Comparison of ENCODE assay signal across 8 mouse cellular contexts in the genomic region with DNA sequence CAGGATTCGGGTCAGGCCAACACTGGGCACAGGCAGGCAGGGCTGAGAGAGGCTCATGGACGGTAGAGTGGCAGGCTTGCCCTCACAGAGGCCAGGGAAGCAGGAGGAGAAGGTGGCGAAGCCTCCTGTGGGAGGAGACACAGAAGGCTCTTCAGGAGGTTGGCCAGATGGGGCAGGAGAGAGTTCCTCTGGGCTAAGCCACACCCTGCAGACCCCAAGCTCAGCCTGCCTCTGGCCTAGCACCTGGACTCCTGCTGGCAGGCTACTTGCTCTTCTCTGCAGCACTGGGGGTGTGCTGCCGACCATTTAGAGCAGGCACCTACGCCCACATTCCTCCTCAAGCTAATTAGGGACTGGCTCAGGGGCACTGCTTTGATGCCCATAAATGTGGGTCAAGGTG. TPM values are rescaled to one million over a fixed set of nuclear protein-coding genes. Genes with fewer than 3 reads are reported as not detected.
A peak's percentile ranks its signal among the peaks of the same experiment; 100 is the strongest.
DNase-seq lines count a peak whose midpoint lies in the region; ATAC-seq and TF ChIP-seq lines count a peak whose summit lies in the region.

No protein-coding gene starts in this region.

- H3K27ac ChIP-seq in kidney, embryonic 15.5 days = no peak overlapping the region
- H3K27ac ChIP-seq in kidney, embryonic 14.5 days (ENCODE audit: low read depth, low read length) = no peak overlapping the region
- no peak overlapping the region for H3K27ac ChIP-seq in bone marrow, adult 2 months (ENCODE audit: control insufficient read depth, insufficient read depth, low read depth, low read length, poor library complexity)
- peak overlapping the region; percentile 24; the same call in 1 of the 2 replicates for H3K27ac ChIP-seq in lung, embryonic 15.5 days

- 0 out of 2 replicates have a peak, but pooled peaks have one; percentile 10 for TF ChIP-seq POLR2A in bone marrow, adult 2 months (IDR thresholded peaks at IDR 0.05; ENCODE audit: borderline replicate concordance, control insufficient read depth, low read depth, low read length)

- no peaks in the 10 kb centered on the region for H3K9me3 ChIP-seq in kidney, embryonic 15.5 days (replicated peaks)
- no peaks in the 10 kb centered on the region for H3K9me3 ChIP-seq in kidney, embryonic 14.5 days (ENCODE audit: control insufficient read depth, low read length)
- H3K9me3 ChIP-seq in lung, embryonic 15.5 days = no peaks in the 10 kb centered on the region

- ATAC-seq in cerebellum, adult (ENCODE audit: insufficient number of reproducible peaks, low FRiP score, low TSS enrichment) = 0 out of 2 replicates have a peak, but pooled peaks have one; percentile 50
- ATAC-seq in kidney, embryonic 15.5 days (replicated peaks; ENCODE audit: low FRiP score) = 0 out of 2 replicates have a peak, but pooled peaks have one; percentile 26
- no peak for ATAC-seq in kidney, embryonic 14.5 days (ENCODE audit: low FRiP score, low TSS enrichment)
- ATAC-seq in lung, embryonic 15.5 days (ENCODE audit: borderline replicate concordance, extremely low read depth, low FRiP score, low TSS enrichment) = peak; percentile 15; the same call in 1 of the 2 replicates
- no peak for ATAC-seq in CD4-positive, CD25-positive, alpha-beta regulatory T cell, adult 4 months

- no peak overlapping the region for H3K9ac ChIP-seq in kidney, embryonic 15.5 days
- no peak overlapping the region for H3K9ac ChIP-seq in kidney, embryonic 14.5 days (ENCODE audit: low read depth, low read length)
- no peak overlapping the region for H3K9ac ChIP-seq in lung, embryonic 15.5 days

- no peak for DNase-seq in cerebellum, adult 11 months
- DNase-seq in ovary, postnatal 36 days (ENCODE audit: low spot score) = no peak

- H3K4me3 ChIP-seq in kidney, embryonic 15.5 days (replicated peaks) = no peak overlapping the region
- no peak overlapping the region for H3K4me3 ChIP-seq in kidney, embryonic 14.5 days (ENCODE audit: low read length)
- H3K4me3 ChIP-seq in bone marrow, adult 2 months (replicated peaks; ENCODE audit: control insufficient read depth, low read depth, low read length) = no peak overlapping the region
- no peak overlapping the region for H3K4me3 ChIP-seq in lung, embryonic 15.5 days

- no peak for TF ChIP-seq CTCF in bone marrow, adult 2 months (IDR thresholded peaks at IDR 0.05; ENCODE audit: control insufficient read depth, insufficient read depth, low read length)

- peaks cover 30% of the 10 kb centered on the region for H3K4me1 ChIP-seq in kidney, embryonic 15.5 days
- 0 out of 2 replicates have a peak, but pooled peaks cover 4% of the 10 kb centered on the region for H3K4me1 ChIP-seq in kidney, embryonic 14.5 days (ENCODE audit: control insufficient read depth, insufficient read depth, low read length)
- H3K4me1 ChIP-seq in bone marrow, adult 2 months (ENCODE audit: control insufficient read depth, insufficient read depth, low read length) = peaks cover 9% of the 10 kb centered on the region; the same call in 1 of the 2 replicates
- peaks cover 32% of the 10 kb centered on the region for H3K4me1 ChIP-seq in lung, embryonic 15.5 days

- H3K27me3 ChIP-seq in kidney, embryonic 15.5 days = peaks cover 73% of the 10 kb centered on the region
- H3K27me3 ChIP-seq in kidney, embryonic 14.5 days (ENCODE audit: control insufficient read depth, insufficient read depth, low read length) = peaks cover 46% of the 10 kb centered on the region
- H3K27me3 ChIP-seq in lung, embryonic 15.5 days = peaks cover 50% of the 10 kb centered on the region

- 25% methylated on average over 5 of the region's 5 CpGs for WGBS in kidney, embryonic 15.5 days
- WGBS in kidney, embryonic 14.5 days = 21% methylated on average over 5 of the region's 5 CpGs
- WGBS in bone marrow, adult 2 months = 44% methylated on average over 5 of the region's 5 CpGs
- 21% methylated on average over 5 of the region's 5 CpGs for WGBS in lung, embryonic 15.5 days

- no peaks in the 10 kb centered on the region for H3K36me3 ChIP-seq in kidney, embryonic 15.5 days
- no peaks in the 10 kb centered on the region for H3K36me3 ChIP-seq in kidney, embryonic 14.5 days (ENCODE audit: control insufficient read depth, insufficient read depth, low read length)
- no peaks in the 10 kb centered on the region for H3K36me3 ChIP-seq in lung, embryonic 15.5 days

- H3K4me2 ChIP-seq in kidney, embryonic 15.5 days = no peak overlapping the region
- H3K4me2 ChIP-seq in kidney, embryonic 14.5 days (replicated peaks; ENCODE audit: low read depth, low read length) = no peak overlapping the region
- H3K4me2 ChIP-seq in lung, embryonic 15.5 days = no peak overlapping the region

RNA-seq across cellular contexts. Expression of a gene that starts 11.2 kb away (rescaled TPM):
- 2.6 and 2.9 TPM in 2 replicates for polyA plus RNA-seq in kidney, embryonic 15.5 days (2015; fragmentation: Nextera tagmentation; extraction: Ambion mirVana)
- polyA plus RNA-seq in kidney, embryonic 14.5 days (2014; fragmentation: Nextera tagmentation; extraction: Ambion mirVana) = 1.2 and 1.3 TPM in 2 replicates
- polyA plus RNA-seq in bone marrow, adult 2 months (2011; ENCODE audit: insufficient read depth, insufficient read length, low replicate concordance, missing spikeins) = 4.9 and 7.5 TPM in 2 replicates
- 2.5 and 2.7 TPM in 2 replicates for polyA plus RNA-seq in lung, embryonic 15.5 days (2015; fragmentation: Nextera tagmentation; extraction: Ambion mirVana)
- under 1 TPM in 1 of 2 experiments, not detected in 1; 0.17 TPM for polyA plus RNA-seq in CD4-positive, CD25-positive, alpha-beta regulatory T cell, adult 4 months (2017; shearing (Covaris generic))

RNA-seq across cellular contexts. Expression of a gene that starts 23.5 kb away (rescaled TPM):
- 62.3 and 66.9 TPM in 2 replicates for polyA plus RNA-seq in kidney, embryonic 15.5 days (2015; fragmentation: Nextera tagmentation; extraction: Ambion mirVana)
- polyA plus RNA-seq in kidney, embryonic 14.5 days (2014; fragmentation: Nextera tagmentation; extraction: Ambion mirVana) = 63.8 and 65.8 TPM in 2 replicates
- 28.2 and 34.3 TPM in 2 replicates for polyA plus RNA-seq in bone marrow, adult 2 months (2011; ENCODE audit: insufficient read depth, insufficient read length, low replicate concordance, missing spikeins)
- polyA plus RNA-seq in lung, embryonic 15.5 days (2015; fragmentation: Nextera tagmentation; extraction: Ambion mirVana) = 74.7 and 80.1 TPM in 2 replicates
- 10 to 100 TPM; 63.0 to 78.7 TPM for polyA plus RNA-seq in CD4-positive, CD25-positive, alpha-beta regulatory T cell, adult 4 months (2017; shearing (Covaris generic))

RNA-seq across cellular contexts. Expression of a gene that starts 36.1 kb away (rescaled TPM):
- polyA plus RNA-seq in kidney, embryonic 15.5 days (2015; fragmentation: Nextera tagmentation; extraction: Ambion mirVana) = not detected in 2 replicates
- not detected in 2 replicates for polyA plus RNA-seq in kidney, embryonic 14.5 days (2014; fragmentation: Nextera tagmentation; extraction: Ambion mirVana)
- not detected in 2 replicates for polyA plus RNA-seq in bone marrow, adult 2 months (2011; ENCODE audit: insufficient read depth, insufficient read length, low replicate concordance, missing spikeins)
- not detected in 2 replicates for polyA plus RNA-seq in lung, embryonic 15.5 days (2015; fragmentation: Nextera tagmentation; extraction: Ambion mirVana)
- polyA plus RNA-seq in CD4-positive, CD25-positive, alpha-beta regulatory T cell, adult 4 months (2017; shearing (Covaris generic)) = not detected

RNA-seq across cellular contexts. Expression of a gene that starts 51.4 kb away (rescaled TPM):
- not detected in 2 replicates for polyA plus RNA-seq in kidney, embryonic 15.5 days (2015; fragmentation: Nextera tagmentation; extraction: Ambion mirVana)
- not detected in 2 replicates for polyA plus RNA-seq in kidney, embryonic 14.5 days (2014; fragmentation: Nextera tagmentation; extraction: Ambion mirVana)
- not detected in 2 replicates for polyA plus RNA-seq in bone marrow, adult 2 months (2011; ENCODE audit: insufficient read depth, insufficient read length, low replicate concordance, missing spikeins)
- polyA plus RNA-seq in lung, embryonic 15.5 days (2015; fragmentation: Nextera tagmentation; extraction: Ambion mirVana) = not detected in 2 replicates
- polyA plus RNA-seq in CD4-positive, CD25-positive, alpha-beta regulatory T cell, adult 4 months (2017; shearing (Covaris generic)) = not detected

Comparison
In these comparisons a context has a peak if more than half of its experiments do, and no peak if none do; other contexts are left out.
1. ATAC-seq: peak in cerebellum, adult (single experiment), kidney, embryonic 15.5 days (single experiment) and lung, embryonic 15.5 days (single experiment); none in kidney, embryonic 14.5 days (single experiment) and CD4-positive, CD25-positive, alpha-beta regulatory T cell, adult 4 months (single experiment).